Mouse (Mus musculus) cerebellum, adult 8-10 months (tissue): ENCODE data around the gene Calhm4.
"Not testable (repeated sequence)": the region's sequence is repeated elsewhere in the genome, so short reads cannot be mapped to it uniquely, and the experiment has no call there.

Experiments
- DNase-seq: peaks from one replicate; pipeline ENCODE4 v3.0.0; 2022

The Calhm4 gene

DNA sequence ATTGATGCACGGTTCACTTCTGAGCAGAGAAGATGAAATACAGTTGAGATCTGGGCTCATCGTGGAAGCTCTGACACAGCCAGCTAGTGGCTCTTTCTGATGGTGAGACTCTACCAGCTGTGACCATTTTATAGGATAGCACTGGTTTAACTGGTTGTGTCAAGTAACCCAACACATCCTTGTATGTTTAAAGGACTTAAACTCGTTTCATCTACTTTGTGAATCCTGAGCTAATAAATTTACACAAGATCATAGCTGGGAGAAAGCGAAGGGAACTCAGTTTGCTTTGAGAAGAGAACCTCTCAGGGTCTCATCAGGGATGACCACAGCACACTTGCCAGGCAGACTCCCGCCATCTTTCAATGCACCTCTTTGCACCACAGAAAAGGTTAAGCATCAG, at the start of gene Calhm4:
Calhm4 (minus strand) TSS at position 101 of the 400 bp plus-strand sequence.
- DNase-seq = no peak

DNA sequence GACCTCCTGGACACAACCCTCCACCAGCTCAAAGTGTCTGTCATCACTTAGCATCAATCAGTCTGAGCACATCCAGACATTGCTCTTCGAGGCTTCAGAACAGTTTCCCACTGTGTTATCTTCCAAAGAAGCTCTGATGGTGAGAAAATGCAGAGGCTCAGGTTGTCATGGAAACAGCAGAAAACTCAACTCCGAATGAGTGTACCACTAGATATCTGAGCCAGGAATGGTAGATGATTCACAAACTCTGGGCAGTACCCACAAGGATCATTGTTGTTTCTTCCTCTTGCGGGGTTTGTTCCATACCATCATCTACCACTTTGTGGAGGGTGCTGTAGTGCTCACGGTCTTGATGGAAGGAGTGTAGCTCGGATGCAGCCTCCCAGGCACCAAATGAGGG, 47.8 kb upstream of the Calhm4 start:
- no peak for DNase-seq

DNA sequence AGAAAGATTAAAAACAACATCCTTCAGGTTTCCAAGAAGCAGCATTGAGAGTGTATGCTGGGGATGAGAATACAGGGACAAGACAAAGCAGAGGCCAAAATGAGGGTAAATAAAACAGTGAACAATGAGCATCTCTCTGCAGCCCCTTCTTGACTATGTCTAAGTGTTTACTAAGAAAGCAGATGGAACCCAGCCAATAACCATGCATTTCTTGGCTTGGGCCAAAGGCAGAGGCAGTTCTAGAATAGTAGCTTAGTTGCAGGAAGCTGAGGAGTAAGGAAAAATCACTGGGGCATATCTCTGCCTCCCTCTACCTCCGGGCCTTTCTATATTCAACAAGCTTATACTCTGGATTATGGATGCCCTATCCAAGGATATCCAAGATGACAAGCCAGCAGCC, 46.4 kb upstream of the Calhm4 start:
- DNase-seq = no peak

DNA sequence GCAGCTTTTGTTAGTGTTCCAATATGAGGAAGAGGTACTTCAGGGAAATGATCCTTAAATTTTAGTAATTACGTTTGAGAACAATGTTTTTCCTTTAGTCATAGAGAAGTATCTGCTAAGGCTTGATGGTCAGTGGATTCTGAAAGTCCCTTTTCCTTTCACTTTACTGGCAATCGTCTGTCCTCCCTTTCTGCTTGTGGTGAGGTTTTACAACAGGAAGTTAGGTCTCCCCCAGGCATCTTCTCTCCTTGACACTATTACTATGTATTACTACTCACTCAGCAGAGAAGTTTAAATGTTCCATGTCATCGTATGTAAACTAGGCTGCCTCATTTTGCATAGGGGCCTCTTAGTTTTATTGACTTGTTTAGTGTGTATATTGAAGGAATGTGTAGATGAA, 45.4 kb upstream of the Calhm4 start:
- no peak for DNase-seq

DNA sequence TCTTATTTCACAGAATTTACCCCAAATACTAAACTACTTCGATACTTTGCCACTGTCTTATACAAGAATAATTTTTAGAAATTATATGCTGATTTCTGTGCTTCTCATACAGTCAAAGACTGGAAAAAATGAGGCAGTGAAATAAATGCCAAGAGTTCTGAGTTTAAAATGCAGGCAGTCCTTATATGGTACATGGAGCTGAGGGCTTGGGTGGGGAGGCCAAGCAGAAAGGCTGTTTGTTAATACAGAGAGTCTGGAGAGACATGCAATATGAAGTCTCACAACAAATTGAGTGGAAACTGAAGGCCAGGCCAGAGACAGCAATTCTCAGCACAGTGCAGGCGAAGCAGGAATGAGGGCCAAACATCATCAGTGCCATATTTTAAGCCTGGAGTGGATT, 44.4 kb upstream of the Calhm4 start:
- DNase-seq = no peak

DNA sequence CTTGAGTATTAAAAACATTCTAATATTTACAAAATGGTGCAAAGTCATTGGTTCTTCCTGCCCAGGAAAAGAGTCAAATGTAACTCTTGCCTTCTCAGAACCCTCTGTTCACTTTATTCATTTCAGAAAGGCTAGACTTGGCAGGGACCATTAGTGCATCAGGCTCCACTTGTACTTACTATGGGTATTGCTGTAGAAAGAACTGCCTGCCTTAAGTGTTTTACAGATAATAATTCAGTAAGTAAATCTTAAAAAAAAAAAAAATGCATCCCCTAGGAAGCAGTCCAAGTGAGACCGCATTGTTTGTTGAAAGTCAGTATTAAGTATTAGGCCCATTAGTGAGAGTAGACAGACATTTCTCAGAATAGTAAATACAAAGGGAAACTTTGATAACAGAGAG, 42.4 kb upstream of the Calhm4 start:
- DNase-seq = no peak

DNA sequence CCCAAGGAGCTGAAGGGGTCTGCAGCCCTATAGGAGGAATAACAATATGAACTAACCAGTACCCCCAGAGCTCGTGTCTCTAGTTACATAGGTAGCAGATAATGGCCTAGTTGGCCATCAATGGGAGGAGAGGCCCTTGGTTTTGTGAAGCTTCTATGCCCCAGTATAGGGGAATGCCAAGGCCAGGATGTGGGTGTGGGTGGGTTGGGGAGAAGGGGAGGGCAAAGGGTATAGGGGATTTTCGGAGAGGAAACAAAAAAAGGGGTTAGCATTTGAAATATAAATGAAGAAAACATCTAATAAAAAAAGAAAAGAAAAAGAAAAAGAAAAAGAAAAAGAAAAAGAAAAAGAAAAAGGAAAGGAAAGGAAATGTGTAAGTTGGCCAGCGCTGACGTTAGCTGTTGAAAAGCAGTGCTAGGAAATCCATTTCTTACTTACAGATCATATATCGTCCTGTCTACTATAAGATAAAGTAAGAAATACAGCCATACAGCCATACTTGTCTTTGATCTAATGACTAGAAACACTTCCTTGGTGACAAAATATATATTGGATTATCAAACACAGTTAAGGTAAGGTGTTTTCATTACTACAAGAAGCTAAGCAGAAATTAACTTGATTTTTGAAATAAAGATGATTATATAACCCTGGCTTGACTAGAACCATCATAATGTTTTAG, 30.6 kb upstream of the Calhm4 start:
- DNase-seq = no peak

DNA sequence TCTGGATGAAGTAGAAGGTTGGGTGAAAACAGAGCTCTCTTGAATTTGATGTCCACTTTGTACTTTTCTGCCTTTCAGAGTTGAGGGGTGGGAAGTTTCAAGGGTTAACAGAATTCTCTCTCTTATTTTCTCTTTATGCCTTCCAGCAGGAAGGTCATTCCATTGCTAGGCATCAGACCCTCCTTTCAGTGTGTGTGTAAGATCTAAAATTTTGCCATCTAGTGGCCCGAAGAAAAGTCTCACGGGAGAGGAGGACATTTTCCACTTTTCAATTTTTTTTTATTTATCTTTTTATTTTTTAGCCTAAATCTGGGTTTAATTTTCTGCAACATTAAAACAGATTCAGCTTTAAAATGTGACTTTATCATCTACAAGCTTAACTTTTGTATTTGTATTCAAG, 27.5 kb upstream of the Calhm4 start:
- no peak for DNase-seq

DNA sequence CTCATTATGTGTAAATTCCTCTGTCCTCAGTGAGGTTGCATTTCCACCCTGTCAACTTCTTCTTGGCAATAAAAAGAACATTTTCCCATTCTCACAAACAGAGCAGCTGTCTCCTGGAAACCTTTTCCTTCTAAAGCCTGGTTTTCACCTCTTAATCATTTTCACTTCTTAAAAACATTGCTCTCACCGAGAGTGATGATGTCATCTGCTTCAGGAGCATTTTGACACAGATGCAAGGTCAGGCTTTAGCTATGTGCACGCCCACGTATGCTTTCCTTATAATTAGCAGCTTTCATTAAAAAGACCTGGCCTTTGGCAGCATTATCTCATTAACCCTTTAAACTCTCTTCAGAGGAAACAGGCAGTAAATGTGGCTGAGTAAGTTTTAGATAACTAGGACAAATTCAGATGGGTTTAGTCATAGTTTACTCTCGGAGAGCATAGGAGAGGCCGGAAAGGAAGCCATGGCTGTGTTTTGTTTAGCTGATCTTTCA, 26.9 kb upstream of the Calhm4 start:
- DNase-seq = no peak

DNA sequence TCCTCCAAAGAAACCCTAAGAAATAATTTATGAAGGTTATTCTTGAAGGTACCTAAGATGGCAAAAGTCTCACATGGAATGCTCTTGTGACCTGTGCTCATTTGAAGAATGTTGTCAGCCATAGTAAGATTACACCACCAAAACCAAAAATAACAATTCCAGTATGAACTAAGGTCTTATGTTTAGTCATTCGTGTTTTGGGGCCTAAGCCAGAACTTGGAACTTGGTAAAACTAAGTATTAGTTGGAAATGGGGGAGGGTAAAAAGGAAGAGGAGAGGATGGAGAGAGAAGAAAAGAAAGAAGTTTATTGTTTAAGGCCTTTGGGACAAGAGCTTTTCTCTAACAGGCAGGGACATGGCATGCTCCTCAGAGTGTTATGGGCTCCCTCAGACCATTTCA, 25.5 kb upstream of the Calhm4 start:
- no peak for DNase-seq

DNA sequence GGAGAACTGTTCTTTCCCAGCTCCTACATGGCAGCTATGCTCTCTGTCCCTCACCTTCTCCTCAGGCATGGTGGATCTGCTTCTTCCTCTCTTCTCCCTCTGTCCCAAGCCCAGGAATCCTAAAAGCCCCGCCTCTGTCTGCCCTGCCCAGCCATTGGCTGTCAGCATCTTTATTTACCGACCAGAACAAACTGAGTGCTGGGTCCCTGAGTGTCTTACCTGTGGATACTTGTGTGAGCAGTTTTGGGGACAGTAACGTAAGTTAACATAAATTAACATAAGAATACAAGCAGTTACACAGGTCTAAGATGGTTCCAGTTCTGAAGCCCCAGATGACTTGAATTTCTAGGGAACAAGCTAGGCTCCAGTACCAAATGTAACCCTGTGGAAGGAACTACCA, 22.5 kb upstream of the Calhm4 start:
- no peak for DNase-seq

DNA sequence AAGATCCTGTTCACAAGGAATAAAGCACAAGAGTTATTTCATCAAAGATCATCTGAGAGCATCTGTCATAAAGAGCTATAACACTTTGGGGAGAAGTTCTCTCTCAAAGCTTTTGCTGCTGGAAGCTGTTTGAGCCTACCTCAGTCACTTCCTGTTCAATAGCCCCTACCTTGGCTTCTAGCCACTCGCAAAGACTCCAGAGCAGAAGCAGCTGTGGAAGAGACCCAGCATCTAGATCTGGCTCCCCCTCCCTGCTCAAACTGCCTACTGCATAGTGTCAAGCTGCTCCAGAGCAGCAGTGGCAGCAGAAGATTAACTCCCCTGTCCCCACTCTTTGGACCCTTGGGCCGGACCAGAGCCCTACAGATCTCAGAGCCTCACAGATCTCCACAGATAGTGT, 9.9 kb upstream of the Calhm4 start:
- DNase-seq = no peak

DNA sequence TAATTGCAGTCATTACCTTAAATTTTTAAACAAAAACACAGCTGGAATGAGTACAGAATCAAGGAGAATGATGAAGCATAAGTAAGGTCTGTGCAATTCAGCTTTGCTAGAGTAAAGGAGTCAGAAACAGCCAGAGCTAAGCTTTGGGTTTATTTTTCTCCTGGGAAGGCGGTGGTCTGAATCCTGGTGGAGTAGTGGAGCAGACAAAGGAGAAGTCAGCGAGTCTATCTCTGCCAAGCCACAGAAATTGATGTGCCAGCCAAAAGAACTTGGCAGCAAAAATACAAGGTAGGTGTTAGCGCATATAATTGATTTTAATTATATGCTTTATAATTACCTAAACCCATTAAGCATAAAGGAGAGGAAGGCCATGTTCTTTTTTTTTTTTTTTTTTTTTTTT, 6.7 kb downstream of the Calhm4 start, which contains the start of gene Trappc3l:
Trappc3l (plus strand) TSS at position 197 of the 400 bp plus-strand sequence.
- no peak for DNase-seq

DNA sequence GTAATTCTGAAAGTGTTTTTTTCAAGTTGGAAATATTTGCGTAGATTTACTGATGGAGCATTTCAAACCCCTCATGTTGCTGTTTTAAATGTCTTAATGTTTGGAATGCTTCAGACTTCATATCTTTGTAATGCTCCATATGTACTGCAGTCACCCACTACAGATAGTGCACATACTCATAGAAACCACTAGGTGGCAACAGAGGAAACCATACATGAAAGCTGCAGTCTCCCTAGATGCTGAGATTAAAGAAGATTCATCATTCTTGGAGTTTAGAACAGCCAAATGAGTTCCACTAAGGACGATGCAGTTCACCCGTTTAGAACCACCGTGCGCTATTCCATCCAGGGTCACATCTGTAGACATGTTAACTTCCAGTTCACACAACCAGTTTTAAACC, 7.5 kb downstream of the Calhm4 start:
- DNase-seq = no peak

DNA sequence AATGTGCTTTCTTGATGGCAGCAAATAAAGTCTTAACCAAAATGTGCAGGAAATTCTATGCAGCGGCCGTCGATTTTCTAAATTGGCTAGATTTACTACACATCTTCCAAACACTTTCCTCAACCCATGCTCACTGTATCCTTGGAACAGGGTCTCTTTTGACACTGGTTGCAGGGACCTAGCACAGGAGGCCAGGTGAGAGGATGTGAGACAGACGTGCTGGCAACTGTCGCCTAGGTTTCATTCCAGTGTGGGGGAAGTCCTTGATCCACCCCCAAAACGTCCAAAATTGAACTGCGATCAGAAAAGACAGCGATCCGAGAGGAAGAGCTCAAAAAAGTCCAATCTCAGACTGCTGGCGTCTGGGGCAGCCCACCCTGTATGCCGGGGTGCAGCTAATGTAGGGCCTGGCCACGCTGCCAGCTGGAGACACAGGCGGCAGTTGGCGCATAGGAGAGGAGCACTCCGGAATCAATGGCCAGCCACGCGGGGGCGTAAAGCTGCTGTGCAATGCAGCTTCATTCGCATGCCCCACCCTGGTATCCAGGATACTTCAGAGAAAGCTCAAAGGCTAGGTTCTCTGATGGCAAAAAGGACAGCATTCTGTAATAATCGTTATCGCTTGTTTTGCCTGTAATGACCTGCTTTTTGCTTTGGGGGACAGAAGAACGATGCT, 10.3 kb downstream of the Calhm4 start:
- DNase-seq = peak; percentile 28

DNA sequence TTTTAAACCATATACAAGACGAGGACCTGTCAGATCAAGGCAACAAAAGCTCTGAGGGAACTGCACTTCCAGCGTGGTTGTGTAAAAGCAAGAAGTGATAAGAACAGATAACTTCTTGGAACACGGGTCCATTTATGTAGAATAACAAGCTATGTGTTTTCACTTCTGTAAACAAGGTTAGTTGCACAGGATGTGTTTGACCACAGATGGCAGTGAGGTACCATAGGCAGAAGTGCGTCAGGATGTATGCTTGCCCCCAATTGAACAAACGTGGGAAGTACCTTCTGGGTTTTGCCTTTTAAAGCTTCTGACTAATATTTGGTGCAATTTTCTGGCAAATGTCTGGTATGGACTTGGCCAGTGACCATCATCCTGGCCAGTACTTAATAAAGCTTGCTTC, 13.8 kb downstream of the Calhm4 start:
- no peak for DNase-seq

DNA sequence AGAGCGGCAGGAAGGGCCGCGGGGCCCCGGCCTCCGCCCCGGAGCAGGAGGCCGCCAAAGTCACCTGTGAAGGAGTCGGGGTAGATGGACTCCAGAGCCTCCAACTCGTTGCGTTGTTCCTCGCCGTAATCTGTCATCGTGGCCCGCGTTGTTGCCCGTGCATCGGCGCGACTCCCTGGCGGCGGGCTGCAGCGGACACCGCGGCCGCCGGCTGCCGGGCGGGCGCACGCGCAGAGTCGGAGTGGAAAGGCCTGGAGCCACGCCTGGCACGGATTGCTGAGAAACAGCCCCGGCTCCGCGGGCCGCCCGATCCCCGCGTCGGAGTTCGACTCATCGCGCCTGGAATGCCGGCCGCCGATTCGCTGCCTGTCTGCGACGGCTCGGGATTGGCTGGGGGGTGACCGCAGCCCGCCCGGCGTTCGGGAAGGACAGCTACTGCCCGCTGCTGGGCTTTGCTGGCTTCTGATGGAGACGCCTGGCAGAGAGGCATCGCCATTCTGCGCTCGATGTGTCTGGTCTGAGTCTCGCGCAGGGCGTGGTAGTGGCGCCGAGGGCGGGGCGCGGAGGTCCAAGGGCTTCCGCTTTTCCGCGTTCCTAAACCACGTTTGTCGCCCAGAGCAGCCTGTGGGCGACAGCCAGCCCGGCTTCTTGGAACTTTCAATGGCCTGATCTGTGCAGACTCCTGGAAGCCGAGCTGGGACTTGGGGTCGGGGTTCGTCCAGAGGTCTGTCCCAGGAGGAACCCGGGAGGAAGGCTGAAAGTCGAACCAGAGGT, 24.6 kb downstream of the Calhm4 start, which contains the start of gene Rwdd1:
Rwdd1 (minus strand) TSS at position 323 of the 774 bp plus-strand sequence.
- peak; percentile 96 for DNase-seq

DNA sequence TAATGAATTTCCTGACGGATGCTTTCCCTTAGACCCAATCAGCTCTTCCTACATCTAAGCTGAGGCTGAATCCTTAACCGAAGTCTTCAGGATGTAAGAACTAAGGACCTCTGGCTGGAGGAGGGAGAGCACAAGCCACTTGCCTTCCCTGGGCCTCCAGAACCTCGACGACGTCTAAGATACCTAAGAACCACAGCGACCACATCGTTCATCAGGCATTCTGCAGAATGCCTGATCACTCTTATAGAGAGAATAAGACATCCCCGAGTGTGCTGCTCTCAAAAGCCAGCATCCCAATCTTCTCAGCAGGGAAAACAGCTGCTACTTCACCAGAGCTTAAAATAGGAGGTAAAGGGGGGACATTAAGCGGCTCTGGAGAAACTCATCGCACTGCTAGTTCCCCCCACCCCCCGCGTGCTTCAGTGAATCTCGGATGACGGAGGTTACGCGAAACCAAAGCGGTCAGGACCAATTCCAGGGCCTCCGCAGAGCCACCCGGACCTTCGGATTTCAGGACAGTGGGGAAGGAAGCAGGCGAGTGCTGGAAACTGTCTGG, 25.3 kb downstream of the Calhm4 start:
- DNase-seq = no peak

DNA sequence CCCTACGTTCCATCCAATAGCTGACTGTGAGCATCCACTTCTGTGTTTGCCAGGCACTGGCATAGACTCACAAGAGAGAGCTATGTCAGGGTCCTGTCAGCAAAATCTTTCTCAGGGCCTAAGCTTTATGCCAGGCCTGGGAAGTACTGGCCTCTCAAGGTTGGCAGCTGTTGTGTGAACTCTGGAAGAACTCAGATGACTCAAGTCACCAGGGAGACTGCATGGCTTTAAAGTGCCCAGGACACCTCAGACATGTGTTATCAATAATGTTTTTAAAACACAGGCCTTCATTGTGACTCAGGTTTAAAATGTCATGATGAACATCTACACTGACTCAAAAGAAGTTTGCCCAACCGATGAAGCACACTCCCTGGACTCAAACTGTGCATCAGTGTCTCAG, 30.9 kb downstream of the Calhm4 start:
- no peak for DNase-seq

DNA sequence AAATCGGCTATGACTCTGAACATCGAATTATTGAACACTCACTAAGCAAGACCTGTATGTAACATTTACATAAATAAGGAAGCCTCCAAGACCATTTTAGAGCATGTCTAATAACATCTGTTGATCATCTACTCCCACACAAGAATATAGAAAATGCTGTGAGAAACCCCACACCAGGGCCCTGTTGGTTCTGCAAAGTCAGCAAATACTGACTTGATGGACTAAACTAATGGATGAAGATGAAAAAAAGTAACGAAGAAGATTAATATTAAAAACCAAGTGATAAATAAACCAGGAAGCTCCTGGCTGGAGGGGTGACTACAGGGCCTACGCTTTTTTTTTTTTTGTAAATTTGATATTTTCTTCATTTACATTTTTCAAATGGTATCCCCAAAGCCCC, 31.5 kb downstream of the Calhm4 start:
- no peak for DNase-seq

DNA sequence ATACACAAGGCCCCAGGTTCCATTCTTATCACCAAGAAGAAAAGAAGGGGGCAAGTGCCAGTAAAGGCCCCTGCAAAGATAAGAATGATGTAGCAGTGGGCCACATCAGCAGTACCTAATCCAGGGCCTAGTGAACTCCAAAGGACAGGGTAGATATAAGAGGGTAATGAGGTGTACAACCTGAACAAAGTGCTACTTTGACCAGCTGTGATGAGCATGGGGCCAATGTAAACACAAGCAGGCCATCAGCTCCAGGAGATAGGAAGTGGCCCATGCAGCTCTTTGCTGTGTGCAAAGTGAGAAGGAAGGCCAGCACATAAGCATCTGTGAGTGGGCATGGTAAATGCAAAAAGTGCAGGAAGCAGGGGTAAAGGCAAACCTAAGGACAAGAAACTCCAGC, 45.7 kb downstream of the Calhm4 start:
- no peak for DNase-seq

DNA sequence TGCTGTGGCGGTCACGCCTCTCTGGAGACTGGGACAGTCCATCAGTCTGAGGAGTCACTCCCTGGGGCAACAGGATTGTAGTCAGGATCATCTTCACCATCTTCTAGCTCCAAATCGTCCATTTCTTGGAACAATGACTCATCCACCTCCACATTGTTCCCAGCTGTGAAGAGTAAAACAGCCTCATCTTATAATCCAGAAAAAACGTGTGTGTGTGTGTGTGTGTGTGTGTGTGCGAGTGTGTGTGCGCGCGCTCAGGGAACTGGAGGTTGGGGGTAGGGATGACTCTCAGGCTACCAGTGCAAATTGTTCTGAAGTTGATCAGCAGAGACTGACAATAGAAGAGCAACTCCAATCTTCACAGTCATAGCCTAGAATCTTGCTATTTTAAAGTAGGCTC, 47.4 kb downstream of the Calhm4 start:
- DNase-seq = not testable (repeated sequence)
